Mouse (Mus musculus) spleen, adult 10 weeks (tissue): ENCODE results near the gene Olfr844. TPM values are rescaled to one million over a fixed set of nuclear protein-coding genes. Genes with fewer than 3 reads are reported as not detected.

ENCODE experiments used
- polyA plus RNA-seq: library from polyadenylated mRNA; stranded (reverse); fragments of 350-450 nt; fragmentation: Illumina TruSeq; extraction: RNeasy Lipid Tissue Mini Kit (QIAGEN cat#74804); gene quantifications from one replicate; pipeline ENCODE4 v1.2.3, GENCODE M21; 2015; ENCODE audit warnings: low replicate concordance; ENCODE audit not compliant: insufficient read depth

Gene Olfr844
- not detected for polyA plus RNA-seq

DNA sequence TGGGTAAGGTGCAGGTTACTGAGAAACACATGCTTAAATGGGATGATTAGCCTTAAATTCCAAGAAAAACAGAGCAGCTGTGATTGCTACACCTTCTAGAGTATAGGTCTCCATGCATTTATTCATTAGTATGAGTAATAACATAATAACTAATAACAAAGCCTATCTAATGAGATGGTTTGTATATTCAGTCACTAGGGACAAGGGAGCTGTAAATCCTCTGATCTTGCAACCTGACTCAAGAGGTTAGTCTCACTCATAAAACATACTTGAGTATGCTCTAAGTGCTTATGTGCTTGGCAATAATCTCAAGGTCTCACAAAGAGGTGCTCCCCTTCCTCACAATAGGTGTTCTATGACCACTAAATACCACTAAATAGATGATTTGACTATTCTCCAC lies at the start of gene Olfr844:
TSS of gene Olfr844 (plus strand) at position 301 of the 400 bp plus-strand sequence.

DNA sequence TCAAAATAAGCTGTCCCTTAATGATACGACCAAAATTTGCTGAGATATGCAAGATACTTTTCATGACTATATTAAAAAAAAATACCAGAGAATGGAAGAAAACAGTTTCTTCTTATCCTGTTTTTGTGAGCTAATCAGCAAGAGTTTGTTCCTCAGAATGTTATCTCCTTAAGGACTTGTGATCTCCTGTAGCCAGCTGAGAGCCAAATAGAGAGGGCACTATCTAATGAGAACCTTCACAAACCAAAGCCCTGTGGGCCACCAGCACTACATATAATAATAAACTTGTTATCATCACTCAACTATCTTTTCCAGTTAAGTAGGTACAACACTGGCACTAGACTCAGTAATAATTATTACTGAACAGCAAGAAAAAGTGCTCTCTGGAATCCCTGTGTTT lies 20.0 kb downstream of the Olfr844 start, which contains the start of gene Olfr845:
TSS of gene Olfr845 (plus strand) at position 301 of the 400 bp plus-strand sequence.

DNA sequence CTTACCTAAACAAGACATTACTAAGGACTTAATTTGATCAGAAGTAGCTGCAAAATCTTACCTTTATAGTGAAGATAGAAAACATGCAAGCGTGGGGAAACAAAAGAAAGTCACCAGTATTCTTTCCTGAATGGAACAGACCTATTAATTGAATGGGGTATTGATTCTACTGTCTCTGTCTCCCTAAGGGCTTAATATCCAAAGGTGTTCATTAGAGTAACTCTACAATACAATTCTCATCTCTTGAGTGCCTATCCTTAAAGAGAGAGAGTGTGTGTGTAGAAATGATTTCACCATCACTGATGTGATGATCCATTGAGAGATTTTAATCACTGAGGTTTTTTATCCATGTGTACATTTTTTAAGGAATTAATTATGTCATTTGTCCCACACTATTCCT lies 47.8 kb downstream of the Olfr844 start, which contains the start of gene Olfr846:
TSS of gene Olfr846 (minus strand) at position 101 of the 400 bp plus-strand sequence.

Other genes starting within 250 kb of the Olfr844 start
- gene Olfr836, start 196.0 kb upstream of the Olfr844 start, polyA plus RNA-seq, result not detected
- gene Olfr837, start 180.0 kb upstream of the Olfr844 start, polyA plus RNA-seq, result not detected
- gene Olfr839-ps1, start 139.0 kb upstream of the Olfr844 start, polyA plus RNA-seq, result not detected
- not detected for gene Olfr843, start 64.4 kb upstream of the Olfr844 start, polyA plus RNA-seq
- gene Olfr845, start 20.1 kb downstream of the Olfr844 start, polyA plus RNA-seq, result not detected
- gene Olfr846, start 47.7 kb downstream of the Olfr844 start, polyA plus RNA-seq, result not detected
- not detected for gene Olfr847, start 62.3 kb downstream of the Olfr844 start, polyA plus RNA-seq
- not detected for gene Olfr849, start 123.9 kb downstream of the Olfr844 start, polyA plus RNA-seq
- gene Olfr850, start 161.9 kb downstream of the Olfr844 start, polyA plus RNA-seq, result not detected
- gene Olfr851, start 176.9 kb downstream of the Olfr844 start, polyA plus RNA-seq, result not detected
- not detected for gene Olfr853, start 224.7 kb downstream of the Olfr844 start, polyA plus RNA-seq